Mouse (Mus musculus) R1 (cell line): ENCODE results near the gene Gm10974.

Experiments
- DNase-seq: peaks from one replicate; pipeline ENCODE4 v3.0.0-alpha.2; 2018; ENCODE audit warnings: low read depth, low spot score

Gm10974 gene

DNA sequence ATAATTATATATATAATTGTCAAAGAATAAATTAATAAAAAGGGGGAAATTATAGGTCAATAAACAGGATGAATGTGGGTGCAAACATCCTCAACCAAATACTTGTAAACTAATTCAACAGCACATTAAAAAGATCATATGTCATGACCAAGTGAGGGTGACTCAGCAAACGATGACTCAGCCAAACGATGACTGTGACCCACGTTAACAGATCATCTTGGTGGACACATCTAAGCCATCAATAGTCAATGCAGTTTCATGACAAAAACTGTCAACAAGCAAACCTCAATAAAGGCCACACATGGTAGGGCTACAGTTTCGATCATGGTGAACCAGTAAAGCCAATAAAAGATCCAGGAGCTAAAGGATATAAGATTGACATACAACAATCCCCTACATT is 6.7 kb upstream of the Gm10974 start:
- DNase-seq: no peak

DNA sequence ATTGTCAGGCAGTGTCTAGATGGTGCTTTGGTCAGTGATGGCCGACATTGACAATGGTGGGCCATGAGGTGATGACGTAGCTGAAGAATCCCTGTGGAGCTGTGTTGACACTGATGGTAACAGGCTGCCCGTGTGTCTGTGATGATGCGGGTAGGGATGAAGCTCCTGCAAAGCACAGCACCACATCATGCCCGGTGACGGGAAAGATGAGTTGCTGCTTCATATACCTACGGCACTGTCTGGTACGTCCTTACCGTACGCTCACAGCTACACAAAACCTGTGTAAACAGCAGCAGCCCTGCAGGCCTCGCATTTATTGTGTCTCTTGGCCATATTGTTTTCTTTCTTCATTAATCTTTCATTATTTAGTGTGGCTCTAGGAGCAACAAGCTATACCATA is 1.2 kb upstream of the Gm10974 start:
- DNase-seq: no peak

DNA sequence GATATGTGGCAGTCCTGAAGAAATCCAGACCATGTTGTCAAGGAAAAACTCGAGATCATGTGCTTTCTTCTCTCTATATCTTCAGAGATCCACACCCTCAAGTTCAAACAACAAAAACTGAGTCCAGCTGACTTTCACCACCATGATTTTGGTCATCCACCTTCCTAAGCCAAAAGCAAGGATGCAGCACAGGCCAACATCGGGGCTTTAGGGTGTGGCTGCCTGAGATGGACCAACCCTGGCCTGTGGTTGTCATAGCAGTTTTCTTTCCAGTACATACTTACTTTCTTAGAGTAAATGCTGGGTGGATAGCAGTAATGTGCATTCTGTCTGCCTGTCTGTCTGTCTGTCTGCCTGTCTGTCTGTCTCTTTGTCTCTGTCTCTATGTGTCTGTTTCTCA is 294 bp upstream of the Gm10974 start:
- DNase-seq: no peak

DNA sequence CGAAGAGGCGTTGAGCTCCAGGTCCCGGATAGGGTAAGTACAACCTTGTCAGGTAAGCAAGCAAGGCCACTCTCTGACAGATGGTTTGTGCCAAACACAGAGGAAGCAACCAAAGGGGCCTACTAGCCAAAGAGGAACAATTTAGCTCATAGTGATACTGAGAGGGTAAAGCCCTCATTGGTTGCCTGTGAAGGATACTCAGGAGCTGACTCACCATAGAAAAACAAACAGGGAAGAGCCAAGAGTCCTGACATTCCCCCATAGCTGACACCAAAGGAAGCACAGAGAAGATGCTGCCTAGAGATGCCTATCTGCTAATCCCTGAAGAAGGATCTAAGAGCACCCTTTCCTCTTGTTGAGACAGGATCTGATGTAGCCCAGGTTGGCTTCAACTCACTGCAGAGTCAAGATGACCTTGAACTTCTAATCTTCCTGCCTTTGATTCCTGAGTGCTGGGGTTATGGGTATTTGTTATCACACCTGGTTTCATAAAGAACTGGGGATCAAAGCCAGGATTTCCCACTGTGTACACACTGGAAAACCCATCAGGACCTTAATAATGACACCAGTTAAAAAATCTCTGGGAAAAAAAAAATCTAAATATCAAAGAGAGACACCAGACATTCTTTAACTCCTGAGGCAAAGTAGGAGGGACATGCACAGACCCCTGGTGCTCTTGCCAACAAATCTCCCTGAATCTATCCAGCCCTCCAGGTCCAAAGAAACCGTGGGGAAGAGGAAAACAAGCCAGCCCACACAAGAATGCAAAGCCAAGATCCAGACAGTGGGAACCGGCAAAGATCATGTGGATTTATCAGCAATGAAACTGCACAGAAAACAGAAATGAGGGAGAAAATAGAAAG is 3.6 kb downstream of the Gm10974 start:
- DNase-seq: peak; percentile 15

GRCm38 (mm10) chr7:66369934-66370445 is 4.3 kb downstream of the Gm10974 start:
- no peak for DNase-seq

DNA sequence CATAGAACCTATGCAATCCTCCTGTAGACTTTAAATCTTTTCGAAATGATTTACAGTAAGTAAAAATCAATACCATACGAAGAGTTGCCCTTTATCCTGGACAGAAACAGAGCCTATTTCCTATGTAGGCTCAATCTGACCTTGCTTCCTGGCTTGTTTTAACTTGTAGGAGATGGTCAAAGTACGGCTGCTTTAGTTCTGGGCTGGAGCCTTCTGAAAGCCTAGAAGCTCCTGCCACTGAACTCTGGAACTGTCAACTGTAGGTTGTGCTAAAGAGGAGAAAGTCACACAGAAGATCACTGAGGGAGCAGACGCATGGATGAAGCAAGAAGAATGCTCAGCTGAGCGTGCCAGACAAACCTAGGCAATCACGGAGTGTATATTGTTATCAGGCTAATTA is 5.3 kb downstream of the Gm10974 start:
- no peak for DNase-seq

DNA sequence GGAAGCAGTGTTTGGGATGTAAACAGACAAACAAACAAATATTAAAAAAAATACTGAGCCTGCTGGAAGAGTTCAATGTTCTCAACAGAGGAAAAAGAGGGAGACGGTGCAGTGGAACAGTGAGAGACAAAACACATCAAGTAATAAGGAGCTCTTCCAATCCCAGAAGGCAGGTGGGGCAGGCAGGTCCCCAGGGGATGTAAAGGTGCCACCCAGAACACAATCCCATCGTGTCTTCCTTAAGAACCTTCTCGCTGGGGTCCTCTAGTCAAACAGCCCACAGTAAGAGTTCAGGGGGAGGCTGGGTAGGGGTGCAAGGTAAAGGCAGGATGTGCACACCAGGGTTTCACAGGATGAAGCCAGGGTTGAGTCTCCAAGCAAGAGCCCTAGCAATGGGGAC is 7.7 kb downstream of the Gm10974 start:
- no peak for DNase-seq

DNA sequence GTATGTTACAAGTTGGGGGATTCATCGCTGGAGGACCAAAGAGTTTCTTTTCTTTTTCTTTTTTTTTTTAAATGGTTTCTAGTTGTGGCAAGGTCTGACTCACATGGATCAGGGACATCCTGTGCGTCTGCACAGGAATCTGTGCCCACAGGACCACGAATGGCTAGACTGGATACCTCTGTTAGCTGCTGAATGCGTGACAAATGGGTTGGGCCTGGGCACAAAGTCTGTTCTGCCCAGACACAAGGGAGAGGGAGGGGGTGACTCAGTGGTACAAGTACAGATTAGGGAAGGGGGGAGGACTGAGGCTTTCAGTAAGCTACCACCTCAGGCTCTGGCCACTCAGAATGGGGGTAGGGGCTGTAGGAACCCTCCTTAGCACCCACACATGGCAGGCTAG is 10.0 kb downstream of the Gm10974 start:
- no peak for DNase-seq

DNA sequence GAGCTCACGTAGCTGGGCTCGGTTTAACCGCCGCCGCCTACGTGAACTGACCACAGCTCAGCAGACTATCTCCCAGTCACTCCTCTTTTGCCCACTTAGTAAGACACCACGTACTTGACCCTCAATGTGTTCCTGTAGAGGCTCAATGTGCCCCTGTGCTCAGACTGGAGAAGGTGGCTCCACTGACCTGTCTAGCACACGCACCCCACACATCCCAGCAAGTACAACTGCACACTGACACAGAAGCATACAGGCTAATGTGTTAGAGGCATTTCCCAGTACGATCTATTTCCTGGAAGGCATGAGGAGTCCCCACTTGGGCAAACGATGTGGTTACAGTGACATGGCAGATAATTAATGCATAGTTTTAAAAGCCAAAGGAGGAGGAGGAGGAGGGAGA is 10.9 kb downstream of the Gm10974 start:
- no peak for DNase-seq

DNA sequence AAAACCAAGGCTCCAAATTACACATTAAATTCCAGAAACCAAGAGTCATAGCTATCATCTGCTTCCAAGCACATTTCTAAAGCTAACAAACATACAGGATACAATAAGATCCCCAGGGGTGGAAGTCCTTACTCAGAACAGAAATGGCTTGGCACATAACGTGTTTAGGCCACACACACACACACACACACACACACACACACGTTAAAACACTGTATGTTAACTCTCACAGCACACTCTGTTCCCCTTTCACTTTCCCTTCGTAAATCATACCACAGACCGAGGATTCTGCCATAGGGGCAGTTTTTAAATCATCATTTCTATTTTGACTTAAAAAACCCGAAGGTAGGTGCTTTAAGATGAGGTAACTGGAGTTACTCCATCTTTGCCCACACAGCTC is 18.5 kb downstream of the Gm10974 start:
- DNase-seq: no peak

DNA sequence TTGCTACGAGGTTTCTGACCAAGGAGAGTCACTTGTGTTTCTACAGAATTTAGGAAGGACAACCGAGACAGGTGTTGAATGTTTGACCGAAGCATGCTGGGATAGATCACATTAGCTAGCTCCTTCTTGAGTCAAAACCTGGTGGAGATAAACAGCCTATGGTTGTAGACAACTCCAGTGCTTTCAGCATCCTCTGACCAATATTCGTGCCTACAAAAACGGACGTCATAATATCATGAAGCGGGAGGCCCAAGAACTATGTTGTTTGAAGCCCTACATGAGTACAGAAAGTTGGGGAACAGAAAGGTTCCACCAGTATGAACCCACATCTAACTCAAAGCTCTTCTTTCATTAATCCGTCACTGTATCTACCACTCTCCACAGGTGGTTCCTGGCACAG is 19.2 kb downstream of the Gm10974 start:
- no peak for DNase-seq

GRCm38 (mm10) chr7:66385826-66386225 is 20.1 kb downstream of the Gm10974 start:
- DNase-seq: no peak

- DNase-seq: no peak
These were observed 20.7 kb downstream of the Gm10974 start for GRCm38 (mm10) chr7:66386411-66386810.

DNA sequence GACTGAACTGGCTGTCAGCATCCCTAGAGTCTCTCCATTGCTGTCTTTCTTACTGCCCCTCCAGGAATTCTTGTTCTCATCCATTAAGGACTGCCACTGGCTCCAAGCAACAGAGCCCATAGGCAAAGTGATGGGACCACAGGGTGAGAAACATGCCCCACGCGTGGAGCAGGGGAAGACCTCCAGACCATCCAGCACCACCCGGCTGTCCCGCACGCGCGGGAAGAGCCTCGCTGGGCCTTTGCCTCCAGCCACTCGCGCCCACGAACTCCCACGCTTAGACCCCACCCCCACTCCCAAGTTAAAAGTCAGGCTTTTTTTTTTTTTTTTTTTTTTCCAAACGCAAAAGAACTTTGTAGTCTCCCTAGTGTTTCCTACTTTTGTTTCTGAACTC is 21.7 kb downstream of the Gm10974 start:
- peak; percentile 42 for DNase-seq

GRCm38 (mm10) chr7:66387813-66388521 is 22.3 kb downstream of the Gm10974 start, which contains the start of gene Lrrk1:
TSS of gene Lrrk1 (minus strand) at chr7:66388350.
- DNase-seq: peak; percentile 49

DNA sequence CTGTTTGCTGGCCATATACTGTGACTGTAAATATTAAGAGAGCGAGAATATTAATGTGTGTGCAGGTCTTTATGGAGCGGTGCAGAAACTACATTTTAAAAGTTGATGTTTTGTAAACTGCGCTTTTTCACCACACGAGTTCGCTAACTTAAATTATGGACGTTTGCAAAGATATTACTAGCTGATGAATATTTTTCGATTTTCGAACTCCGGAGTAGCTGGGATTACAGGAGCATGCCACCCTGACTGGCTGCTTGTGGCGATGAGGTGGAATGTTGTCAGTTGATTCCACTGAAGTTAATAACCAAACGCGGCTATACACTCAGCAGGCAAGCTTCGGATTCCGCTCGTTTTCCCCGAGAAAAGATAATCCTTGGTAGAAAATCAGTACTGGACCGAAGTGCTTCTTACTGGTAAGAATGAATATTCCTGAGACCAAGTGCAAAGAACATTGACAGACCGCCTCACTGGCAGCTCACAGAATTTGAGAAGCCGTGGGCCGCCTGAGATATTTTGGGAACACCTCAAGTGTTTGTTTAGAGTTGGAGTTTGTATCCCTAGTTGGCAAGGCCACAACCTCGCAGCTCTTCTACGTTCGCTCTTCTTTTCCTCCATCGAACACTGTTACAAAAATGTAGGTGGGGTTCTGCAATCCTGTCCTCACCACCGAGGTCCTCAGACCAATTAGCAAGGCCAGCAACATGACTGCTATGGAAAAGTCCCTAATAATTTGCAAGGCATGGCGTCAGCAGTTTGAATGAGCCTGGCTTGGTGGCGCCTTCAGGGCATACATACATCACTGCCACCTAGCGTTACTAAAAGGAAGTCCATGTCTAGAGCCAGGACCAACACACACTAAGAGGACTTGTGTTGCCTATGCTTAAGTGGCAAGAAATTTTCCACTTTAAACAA is 23.2 kb downstream of the Gm10974 start:
- peak; percentile 72 for DNase-seq

DNA sequence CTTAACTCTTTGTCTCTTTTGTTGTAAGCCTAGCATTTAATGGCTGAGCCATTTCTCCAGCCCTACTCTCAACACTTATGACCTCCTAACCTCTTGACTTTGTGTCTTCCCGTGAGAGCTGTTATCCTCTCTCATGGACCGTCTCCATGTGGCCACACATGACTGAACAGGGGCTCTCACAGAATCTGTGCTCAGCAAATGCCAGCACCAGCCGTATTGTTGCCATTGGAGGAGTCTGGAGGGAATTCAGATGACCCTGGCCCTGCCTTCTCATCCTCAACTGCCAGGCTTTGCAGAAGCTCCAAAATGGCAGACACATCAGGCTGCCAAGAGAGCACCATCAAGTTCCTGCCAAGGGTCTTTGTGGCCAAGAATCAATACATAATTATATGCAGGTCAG is 31.6 kb downstream of the Gm10974 start:
- no peak for DNase-seq

GRCm38 (mm10) chr7:66401605-66402004 is 35.9 kb downstream of the Gm10974 start:
- DNase-seq: no peak

DNA sequence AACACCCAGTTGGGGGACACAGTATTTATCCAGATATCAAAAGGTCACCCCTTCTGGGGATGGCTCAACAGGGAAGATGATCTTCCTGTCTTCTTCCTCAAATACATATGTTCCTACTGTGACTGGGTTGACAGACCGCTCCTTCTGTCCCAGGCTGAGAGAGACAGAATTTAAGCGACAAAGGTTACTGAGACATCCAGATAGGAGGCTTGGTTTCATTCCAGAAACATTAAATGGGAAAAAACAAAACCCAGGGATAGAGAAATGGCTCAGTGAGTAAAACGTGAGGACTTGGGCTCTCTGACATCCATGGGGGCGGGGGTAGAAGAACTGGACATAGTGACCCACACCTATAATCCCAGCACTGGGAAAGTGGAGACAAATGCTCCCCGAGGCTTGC is 37.2 kb downstream of the Gm10974 start:
- DNase-seq: no peak

DNA sequence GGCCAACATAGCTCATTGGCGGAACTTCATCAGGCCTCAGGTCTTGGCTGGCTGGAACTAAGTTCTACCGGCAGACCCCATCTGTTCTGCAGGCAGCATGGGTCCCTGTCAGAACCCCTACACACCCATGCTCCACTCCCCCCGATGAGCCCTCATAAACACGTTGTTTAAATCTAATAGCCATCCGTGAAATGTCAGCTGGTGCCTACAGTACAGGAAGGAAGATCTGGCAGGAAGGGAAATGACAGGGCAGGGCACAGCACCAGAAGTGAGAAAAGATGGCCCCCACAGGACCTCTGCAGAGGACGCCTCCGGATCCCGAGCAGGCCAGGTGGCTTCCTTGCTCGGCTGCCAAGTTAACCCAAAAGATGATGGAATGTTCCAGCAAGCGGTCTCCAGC is 38.4 kb downstream of the Gm10974 start:
- DNase-seq: no peak

- no peak for DNase-seq
These were observed 39.1 kb downstream of the Gm10974 start for GRCm38 (mm10) chr7:66404802-66405201.

DNA sequence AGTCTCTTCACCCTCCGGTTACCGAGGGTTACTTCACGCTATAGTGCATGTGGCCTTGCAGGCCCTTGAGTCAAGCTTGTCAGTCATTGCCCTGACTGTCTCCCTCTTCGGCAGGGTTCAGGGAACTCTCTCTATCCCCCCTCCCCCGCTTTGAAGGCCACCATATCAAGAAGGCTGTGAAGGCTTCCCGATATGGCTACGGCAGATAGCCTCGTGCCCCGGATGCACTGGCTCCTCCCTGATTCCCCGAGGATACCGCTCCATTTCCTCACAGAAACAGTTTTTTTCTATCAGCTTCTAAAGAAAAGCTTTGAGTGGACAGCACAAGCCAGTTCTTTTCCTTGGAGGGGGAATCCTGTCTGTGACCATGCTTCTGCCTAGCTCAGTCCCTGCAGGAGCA is 39.8 kb downstream of the Gm10974 start:
- DNase-seq: no peak
